Mouse (Mus musculus) liver, embryonic 14.5 days (tissue): ENCODE data around the gene Coro1b.
A peak's percentile ranks its signal among the peaks of the same experiment; 100 is the strongest.

Source experiments
- CTCF ChIP-seq: IDR thresholded peaks from 2 replicates; pipeline ENCODE4 v1.5.1; 2016; ENCODE audit warnings: antibody characterized with exemption, low read depth, control low read depth
- EP300 ChIP-seq: IDR thresholded peaks from 2 replicates; pipeline ENCODE4 v1.6.1; 2016; ENCODE audit warnings: antibody characterized with exemption, low read depth

DNA sequence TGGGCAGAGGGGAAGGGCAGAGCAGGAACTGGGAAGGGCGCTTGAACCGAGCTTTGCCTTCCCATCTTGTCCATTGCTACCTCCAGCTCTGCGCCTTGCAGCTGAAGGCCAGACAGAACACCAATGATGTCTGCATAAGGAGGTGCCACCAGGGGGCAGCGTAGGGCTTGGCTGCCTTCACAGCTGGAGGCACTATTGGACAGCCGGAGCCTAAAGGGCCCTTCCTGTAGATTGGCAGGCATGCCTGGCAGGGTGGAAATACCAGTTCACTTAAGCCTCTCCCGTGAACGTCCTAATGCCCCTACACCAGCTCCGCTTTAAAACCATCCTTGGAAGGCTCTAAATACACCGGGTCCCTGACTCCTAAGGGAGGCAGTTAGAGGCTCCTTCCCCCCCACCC, 49.4 kb upstream of the Coro1b start:
- TF ChIP-seq CTCF: peak; percentile 100
- no peak for TF ChIP-seq EP300
